Mouse (Mus musculus) E14TG2a.4 (cell line): ENCODE data around the gene Wfikkn1.

Experiments used
- CTCF ChIP-seq: conservative IDR thresholded peaks from 2 replicates; pipeline ENCODE4 v1.5.1; 2014; ENCODE audit warnings: low read length
- NANOG ChIP-seq: IDR thresholded peaks from 2 replicates; pipeline ENCODE4 v1.6.1; 2014; ENCODE audit warnings: borderline replicate concordance, low read length, mixed read lengths

- TF ChIP-seq CTCF (no peak), NANOG (no peak)
Observed at GRCm38 (mm10) chr17:25863681-25864080, 17.0 kb downstream of the Wfikkn1 start.
